Mouse (Mus musculus) intestine, embryonic 16.5 days (tissue): ENCODE measurements around the gene Gcnt2. TPM values are rescaled to one million over a fixed set of nuclear protein-coding genes. Genes with fewer than 3 reads are reported as not detected.

ENCODE experiments used
- ATAC-seq: fragments of 200-750 bp; cut with Nextera tagmentation; 2 replicates; pipeline ENCODE4 v1.8.0; 2017; ENCODE audit warnings: moderate TSS enrichment, moderate library complexity
- H3K27ac ChIP-seq: fragments of 300-500 bp; sonication (generic); 2 replicates; pipeline ENCODE4 v1.5.1; 2014; ENCODE audit warnings: mild to moderate bottlenecking, low read length
- H3K27me3 ChIP-seq: fragments of 300-500 bp; sonication (generic); replicated peaks from 2 replicates; pipeline ENCODE4 v1.6.1; 2014; ENCODE audit warnings: low read length, control low read depth, mixed read lengths; ENCODE audit not compliant: control insufficient read depth, insufficient read depth
- H3K36me3 ChIP-seq: fragments of 300-500 bp; sonication (generic); 2 replicates; pipeline ENCODE4 v1.6.1; 2014; ENCODE audit warnings: low read length, control low read depth; ENCODE audit not compliant: control insufficient read depth, insufficient read depth
- H3K4me1 ChIP-seq: fragments of 300-500 bp; sonication (generic); 2 replicates; pipeline ENCODE4 v1.6.1; 2014; ENCODE audit warnings: low read length, control low read depth, mixed read lengths; ENCODE audit not compliant: control insufficient read depth, insufficient read depth
- H3K4me2 ChIP-seq: fragments of 300-500 bp; sonication (generic); 2 replicates; pipeline ENCODE4 v1.6.1; 2014; ENCODE audit warnings: low read depth, low read length, control low read depth
- H3K4me3 ChIP-seq: fragments of 300-500 bp; sonication (generic); 2 replicates; pipeline ENCODE4 v1.5.1; 2014; ENCODE audit warnings: mild to moderate bottlenecking, low read length
- H3K9ac ChIP-seq: fragments of 300-500 bp; sonication (generic); 2 replicates; pipeline ENCODE4 v1.6.1; 2014; ENCODE audit warnings: low read depth, low read length
- H3K9me3 ChIP-seq: fragments of 300-500 bp; sonication (generic); 2 replicates; pipeline ENCODE4 v1.6.1; 2016; ENCODE audit warnings: low read length, control low read depth; ENCODE audit not compliant: control insufficient read depth
- WGBS: fragments of 180-500 bp; shearing (Covaris S2); extraction: QIAGEN DNeasy Blood & Tissue Kit; methylation state at CpG from one replicate; pipeline ENCODE4 v1.1.7; 2014; 5-methylcytosine and 5-hydroxymethylcytosine counted together
- polyA plus RNA-seq: library from polyadenylated mRNA; unstranded; fragments of >200 nt; fragmentation: Nextera tagmentation; extraction: Ambion mirVana; gene quantifications from 2 replicates; pipeline ENCODE4 v1.2.1, GENCODE M21; 2015

Gene Gcnt2
- polyA plus RNA-seq, 1 experiment from 2014 or later, result 14.5 TPM

DNA sequence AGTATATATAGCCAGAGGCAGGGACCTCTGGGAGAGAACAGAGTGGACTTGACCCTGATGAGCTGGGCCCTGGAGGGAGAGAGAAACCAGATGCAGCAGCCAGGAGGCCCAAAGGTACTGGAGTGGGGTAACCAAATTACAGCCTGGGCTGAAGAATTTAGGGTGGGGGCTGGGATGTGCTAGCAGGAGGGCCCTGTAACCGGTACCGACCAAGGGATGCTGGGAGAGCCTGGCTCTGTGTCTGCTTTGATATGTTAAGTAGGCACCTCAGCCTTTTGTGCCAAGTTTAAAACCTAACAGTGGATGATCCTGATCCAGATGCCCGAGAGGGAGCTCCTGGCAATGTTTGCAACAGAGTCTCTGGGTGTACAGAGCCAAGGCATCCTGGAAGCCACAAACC lies 84.8 kb downstream of the Gcnt2 start:
- Histone ChIP-seq H3K4me3 (no peak overlapping the region), H3K9ac (no peak overlapping the region), H3K36me3 (no peaks in the 10 kb centered on the region), H3K4me2 (no peak overlapping the region), H3K27me3 (no peaks in the 10 kb centered on the region), H3K4me1 (peaks cover 13% of the 10 kb centered on the region), H3K9me3 (no peaks in the 10 kb centered on the region), H3K27ac (no peak overlapping the region)
- WGBS, result 35% methylated on average over 3 of the region's 3 CpGs
- ATAC-seq, result no peak

DNA sequence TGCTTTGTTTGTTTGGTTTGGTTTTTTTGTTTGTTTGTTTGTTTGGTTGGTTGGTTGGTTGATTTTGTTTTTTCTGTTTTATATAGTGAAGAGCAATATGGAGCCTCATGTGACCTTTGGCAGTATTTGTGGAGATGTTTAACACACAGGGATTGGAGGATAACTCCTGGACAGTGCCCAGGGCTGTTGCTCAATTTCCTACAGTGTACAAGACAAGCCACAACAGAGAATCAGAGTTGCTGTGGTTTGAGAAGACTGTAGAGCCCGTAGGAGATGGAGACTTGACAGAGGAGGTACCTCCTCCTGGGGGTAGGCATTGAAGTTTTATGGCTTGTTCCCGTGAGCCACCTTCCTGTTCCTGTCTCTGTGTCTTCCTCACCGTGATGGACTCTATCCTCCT lies 87.0 kb downstream of the Gcnt2 start:
- Histone ChIP-seq H3K36me3 (no peaks in the 10 kb centered on the region), H3K27ac (no peak overlapping the region), H3K4me2 (no peak overlapping the region), H3K9me3 (no peaks in the 10 kb centered on the region), H3K27me3 (no peaks in the 10 kb centered on the region), H3K4me1 (peaks cover 13% of the 10 kb centered on the region), H3K4me3 (no peak overlapping the region), H3K9ac (no peak overlapping the region)
- ATAC-seq, result no peak
- WGBS, result 86% methylated on average over 3 of the region's 3 CpGs

DNA sequence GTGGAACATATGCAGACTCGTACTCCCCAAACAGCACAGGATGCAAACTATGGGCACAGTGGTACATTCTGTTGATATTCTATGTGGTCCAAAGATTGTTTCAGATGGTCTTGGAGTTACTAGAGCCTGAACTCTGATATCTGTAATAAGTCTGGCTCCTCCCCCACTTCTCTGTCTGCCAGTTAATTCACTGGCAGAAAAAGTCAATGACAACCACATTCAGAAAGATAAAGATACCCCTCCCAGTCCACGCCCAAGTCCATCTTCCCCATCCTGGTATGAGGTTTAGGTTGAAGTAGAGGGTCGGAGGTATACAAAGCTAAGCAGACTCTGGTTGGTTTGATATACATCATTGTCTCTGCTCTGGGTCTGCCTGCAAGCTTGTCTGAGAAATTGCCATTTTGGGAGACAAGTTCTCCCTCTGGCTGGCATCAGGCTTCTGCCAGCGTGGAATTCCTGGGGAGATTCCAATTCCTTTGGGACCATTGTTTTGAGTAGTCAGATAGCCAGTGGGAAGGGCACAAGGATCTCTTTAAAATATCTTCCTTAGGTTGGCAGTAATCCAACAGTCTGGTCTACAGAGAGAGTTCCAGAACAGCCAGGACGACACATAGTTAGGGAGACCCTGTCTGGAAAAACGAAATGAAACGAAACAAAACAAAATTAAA lies 88.1 kb downstream of the Gcnt2 start:
- WGBS, result 69% methylated on average over 7 of the region's 7 CpGs
- no peak overlapping the region for H3K4me2 ChIP-seq
- H3K36me3 ChIP-seq, result no peaks in the 10 kb centered on the region
- H3K4me3 ChIP-seq, result no peak overlapping the region
- H3K27ac ChIP-seq, result no peak overlapping the region
- peaks cover 13% of the 10 kb centered on the region for H3K4me1 ChIP-seq
- H3K9ac ChIP-seq, result no peak overlapping the region
- ATAC-seq, result peak; percentile 23; the same call in 1 of the 2 replicates
- H3K27me3 ChIP-seq, result no peaks in the 10 kb centered on the region
- no peaks in the 10 kb centered on the region for H3K9me3 ChIP-seq

DNA sequence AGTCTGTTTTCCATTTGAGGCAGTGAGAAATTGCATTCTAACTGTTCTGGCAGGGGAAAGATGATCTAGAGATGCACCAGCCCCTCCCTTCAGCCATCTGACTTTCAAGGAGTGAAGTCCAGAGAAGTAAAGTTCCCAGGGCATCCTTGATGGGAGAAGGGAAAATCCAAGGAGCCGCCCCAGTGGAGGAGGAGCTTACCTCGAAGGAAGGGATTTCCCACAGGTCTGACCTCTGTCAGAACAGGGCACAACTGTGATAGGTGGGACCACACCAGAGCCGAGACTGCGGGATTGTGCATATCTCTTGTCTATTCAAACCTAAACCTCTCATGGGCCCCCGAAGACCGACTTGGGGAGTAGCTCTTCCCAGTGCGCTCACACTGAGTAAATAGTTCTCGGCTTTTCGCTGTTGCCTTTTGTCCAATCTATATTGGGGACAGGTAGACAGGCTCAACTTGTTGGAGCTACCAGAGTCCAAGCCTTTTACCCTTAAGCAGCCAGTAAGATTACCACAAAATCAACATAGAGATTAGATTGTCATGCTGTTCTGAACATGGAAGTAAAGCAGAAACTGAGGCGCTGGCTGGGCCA lies 91.9 kb downstream of the Gcnt2 start:
- H3K4me3 ChIP-seq, result no peak overlapping the region
- no peak overlapping the region for H3K4me2 ChIP-seq
- H3K9me3 ChIP-seq, result no peaks in the 10 kb centered on the region
- no peaks in the 10 kb centered on the region for H3K27me3 ChIP-seq
- H3K27ac ChIP-seq, result no peak overlapping the region
- H3K9ac ChIP-seq, result no peak overlapping the region
- no peaks in the 10 kb centered on the region for H3K36me3 ChIP-seq
- WGBS, result 71% methylated on average over 10 of the region's 10 CpGs
- H3K4me1 ChIP-seq, result 0 out of 2 replicates have a peak, but pooled peaks cover 5% of the 10 kb centered on the region
- ATAC-seq, result no peak

DNA sequence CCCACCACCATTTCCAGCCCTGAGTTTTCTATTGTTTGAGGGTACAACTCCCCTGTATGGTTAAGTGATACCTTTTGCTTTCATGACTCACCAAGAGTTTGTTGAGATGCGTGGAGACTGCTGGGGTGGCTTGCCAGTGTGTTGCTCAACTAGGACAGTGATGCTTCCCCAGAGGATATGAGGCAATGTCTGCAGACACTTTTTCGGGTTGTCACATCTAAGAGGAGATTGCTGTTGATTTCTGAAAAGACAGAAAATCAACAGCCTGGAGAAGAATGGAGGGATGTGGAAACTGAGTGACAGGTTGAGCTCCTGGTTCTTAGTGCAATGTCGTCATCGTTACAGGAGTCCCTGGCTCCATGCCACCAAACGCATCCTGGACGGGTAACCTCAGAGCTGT lies 93.7 kb downstream of the Gcnt2 start:
- H3K36me3 ChIP-seq, result no peaks in the 10 kb centered on the region
- H3K4me1 ChIP-seq, result no peaks in the 10 kb centered on the region
- no peak overlapping the region for H3K4me3 ChIP-seq
- no peak overlapping the region for H3K4me2 ChIP-seq
- H3K27ac ChIP-seq, result no peak overlapping the region
- no peaks in the 10 kb centered on the region for H3K27me3 ChIP-seq
- 81% methylated on average over 6 of the region's 6 CpGs for WGBS
- no peaks in the 10 kb centered on the region for H3K9me3 ChIP-seq
- ATAC-seq, result no peak
- H3K9ac ChIP-seq, result no peak overlapping the region

DNA sequence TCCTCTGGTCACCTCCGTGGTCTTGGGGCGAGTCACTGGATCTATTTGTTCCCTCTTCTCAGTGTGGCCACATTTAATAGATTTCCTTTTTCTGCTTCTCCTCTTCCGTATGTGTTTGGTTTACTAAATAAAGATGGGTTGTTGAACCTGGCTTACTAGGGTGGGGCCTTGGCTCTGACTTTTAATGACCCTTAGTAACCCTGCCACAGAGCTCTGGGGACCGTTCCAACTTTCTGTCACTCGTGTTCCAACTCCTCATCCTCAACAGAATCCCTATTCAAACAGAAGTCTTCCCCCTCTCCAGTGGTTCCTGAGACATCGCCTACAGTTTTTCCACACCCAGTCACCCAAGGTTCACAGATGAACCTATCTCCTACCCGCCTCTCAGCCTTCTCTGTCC lies 96.2 kb downstream of the Gcnt2 start:
- Histone ChIP-seq H3K4me1 (no peaks in the 10 kb centered on the region), H3K36me3 (peaks cover 3% of the 10 kb centered on the region), H3K4me2 (no peak overlapping the region), H3K9me3 (no peaks in the 10 kb centered on the region), H3K4me3 (no peak overlapping the region), H3K27ac (no peak overlapping the region), H3K9ac (no peak overlapping the region), H3K27me3 (no peaks in the 10 kb centered on the region)
- WGBS, result 88% methylated on average over 7 of the region's 7 CpGs
- ATAC-seq, result no peak

GRCm38 (mm10) chr13:40967609-40968008 lies 108.1 kb downstream of the Gcnt2 start:
- no peak for ATAC-seq
- Histone ChIP-seq H3K9ac (no peak overlapping the region), H3K4me1 (no peaks in the 10 kb centered on the region), H3K4me3 (no peak overlapping the region), H3K27ac (no peak overlapping the region), H3K4me2 (no peak overlapping the region), H3K36me3 (no peaks in the 10 kb centered on the region), H3K9me3 (no peaks in the 10 kb centered on the region), H3K27me3 (no peaks in the 10 kb centered on the region)
- WGBS, result 91% methylated on average over 10 of the region's 10 CpGs

- Histone ChIP-seq H3K36me3 (no peaks in the 10 kb centered on the region), H3K9ac (no peak overlapping the region), H3K4me2 (no peak overlapping the region), H3K27me3 (no peaks in the 10 kb centered on the region), H3K4me3 (no peak overlapping the region), H3K27ac (no peak overlapping the region), H3K4me1 (no peaks in the 10 kb centered on the region), H3K9me3 (0 out of 2 replicates have a peak, but pooled peaks cover under 1% of the 10 kb centered on the region)
- ATAC-seq, result no peak
- WGBS, result 65% methylated on average over 5 of the region's 5 CpGs
Measured at GRCm38 (mm10) chr13:40968564-40968963, 109.0 kb downstream of the Gcnt2 start.

DNA sequence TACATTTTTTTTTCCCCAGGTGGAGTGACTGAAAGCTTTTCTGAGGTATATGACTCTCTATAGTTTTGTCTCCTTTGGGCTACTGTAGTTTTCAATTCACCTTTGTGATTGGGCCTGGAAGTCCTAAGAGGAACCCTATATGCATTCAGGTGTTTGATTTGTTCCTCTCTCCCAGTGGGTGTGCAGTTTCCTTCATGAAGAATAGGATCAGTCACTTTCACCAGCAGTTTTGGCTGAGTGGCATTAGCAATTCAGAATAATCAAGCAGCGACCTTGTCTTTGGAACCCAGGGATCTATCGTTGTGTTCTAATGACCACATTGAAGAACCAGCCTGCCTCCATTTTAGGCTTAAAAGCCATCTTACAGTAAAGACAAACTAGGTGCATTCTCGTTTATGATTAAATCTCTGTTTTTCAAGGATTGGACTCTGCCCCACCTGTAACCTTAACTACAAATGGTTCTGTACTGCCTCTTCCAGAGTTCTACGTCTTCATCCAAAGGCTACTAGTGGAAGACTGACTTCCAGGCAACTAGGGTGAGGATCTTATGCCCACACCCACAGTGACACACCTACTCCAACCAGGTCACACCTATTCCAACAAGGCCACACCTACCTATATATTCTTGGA lies 110.3 kb downstream of the Gcnt2 start:
- Histone ChIP-seq H3K9me3 (0 out of 2 replicates have a peak, but pooled peaks cover 3% of the 10 kb centered on the region), H3K4me2 (no peak overlapping the region), H3K4me1 (no peaks in the 10 kb centered on the region), H3K4me3 (no peak overlapping the region), H3K27ac (no peak overlapping the region), H3K36me3 (no peaks in the 10 kb centered on the region), H3K27me3 (no peaks in the 10 kb centered on the region), H3K9ac (no peak overlapping the region)
- 90% methylated on average over 4 of the region's 4 CpGs for WGBS
- ATAC-seq, result no peak
